Mouse (Mus musculus) B cell, adult 2 months (primary cell): ENCODE results near the gene Sord.
A peak's percentile ranks its signal among the peaks of the same experiment; 100 is the strongest.
"Not testable (repeated sequence)": the region's sequence is repeated elsewhere in the genome, so short reads cannot be mapped to it uniquely, and the experiment has no call there.

Experiments
- DNase-seq, 2 experiments: peaks; one replicate each; pipeline ENCODE4 v3.0.0; 2022

Sord gene

GRCm38 (mm10) chr2:122234611-122235288 lies at the start of gene Sord:
Gene Sord, plus strand, starts transcription at chr2:122234749.
- DNase-seq, result peak; percentile 64 to 69

GRCm38 (mm10) chr2:122185086-122185485 lies 49.5 kb upstream of the Sord start:
- DNase-seq, result no peak

- DNase-seq, result no peak
These were observed 48.4 kb upstream of the Sord start, which contains the start of the genes Patl2 and Terb2 for GRCm38 (mm10) chr2:122186106-122186505. Gene Patl2, minus strand, starts transcription at chr2:122186189. Gene Terb2, plus strand, starts transcription at chr2:122186272.

- no peak for DNase-seq
These were observed 47.8 kb upstream of the Sord start for GRCm38 (mm10) chr2:122186751-122187150.

- DNase-seq, result no peak
These were observed 42.7 kb upstream of the Sord start for GRCm38 (mm10) chr2:122191849-122192248.

GRCm38 (mm10) chr2:122194509-122194929 lies 40.0 kb upstream of the Sord start:
- DNase-seq, result no peak

GRCm38 (mm10) chr2:122201501-122201900 lies 33.0 kb upstream of the Sord start:
- DNase-seq, result no peak

GRCm38 (mm10) chr2:122206440-122207107 lies 28.0 kb upstream of the Sord start:
- DNase-seq, result no peak

- DNase-seq, result no peak
These were observed 23.9 kb upstream of the Sord start for GRCm38 (mm10) chr2:122210534-122211228.

GRCm38 (mm10) chr2:122217075-122217474 lies 17.5 kb upstream of the Sord start:
- not testable (repeated sequence) for DNase-seq

GRCm38 (mm10) chr2:122218234-122218633 lies 16.3 kb upstream of the Sord start:
- DNase-seq, result no peak

GRCm38 (mm10) chr2:122221378-122221777 lies 13.2 kb upstream of the Sord start:
- no peak for DNase-seq

- DNase-seq, result no peak
These were observed 12.8 kb upstream of the Sord start for GRCm38 (mm10) chr2:122221798-122222197.

- peak; percentile 21 to 24 for DNase-seq
These were observed 12.3 kb upstream of the Sord start for GRCm38 (mm10) chr2:122222272-122222671.

GRCm38 (mm10) chr2:122223654-122224053 lies 10.9 kb upstream of the Sord start:
- no peak for DNase-seq

- no peak for DNase-seq
These were observed 4.2 kb upstream of the Sord start for GRCm38 (mm10) chr2:122230395-122230794.

GRCm38 (mm10) chr2:122231616-122232015 lies 2.9 kb upstream of the Sord start:
- no peak for DNase-seq

- no peak for DNase-seq
These were observed 1.2 kb upstream of the Sord start for GRCm38 (mm10) chr2:122233341-122233740.

GRCm38 (mm10) chr2:122233759-122234557 lies 591 bp upstream of the Sord start:
- no peak for DNase-seq

- DNase-seq, result no peak
These were observed 876 bp downstream of the Sord start for GRCm38 (mm10) chr2:122235425-122235824.

GRCm38 (mm10) chr2:122236321-122236720 lies 1.8 kb downstream of the Sord start:
- no peak for DNase-seq

GRCm38 (mm10) chr2:122237891-122238470 lies 3.4 kb downstream of the Sord start:
- no peak for DNase-seq
